In the genomic region with DNA sequence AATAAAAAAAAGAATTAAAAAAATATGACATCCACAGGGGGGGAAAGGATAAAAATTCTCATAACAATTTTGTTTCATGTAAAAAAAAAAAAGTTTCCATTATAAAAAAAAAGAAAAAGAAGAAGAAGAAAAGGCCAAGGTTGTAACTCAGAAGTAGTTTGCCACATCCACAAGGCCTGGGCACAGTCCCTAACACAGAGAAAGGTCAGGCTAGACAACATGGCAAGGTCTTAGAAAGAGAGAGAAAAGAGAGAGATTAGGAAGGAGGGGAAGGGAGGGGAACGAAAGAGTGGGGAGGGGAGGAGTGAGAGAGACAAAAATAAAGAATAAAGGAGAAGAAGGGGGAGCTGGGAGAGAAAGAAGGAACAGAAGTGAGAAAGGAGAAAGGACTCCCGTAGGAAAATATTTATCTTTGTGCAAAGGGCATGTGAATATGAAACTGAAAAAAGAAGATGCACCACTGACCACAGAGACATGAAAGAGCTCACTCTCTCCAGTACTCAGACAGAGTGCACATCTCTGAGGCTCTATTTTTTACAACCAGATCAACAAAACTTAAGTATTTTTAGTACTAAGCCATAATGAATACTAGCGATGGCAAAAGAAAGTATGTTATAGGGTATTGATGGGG, we compare ENCODE assay signal across 26 mouse cellular contexts. TPM values are rescaled to one million over a fixed set of nuclear protein-coding genes. Genes with fewer than 3 reads are reported as not detected.
"Had no signal": no experiment of that assay in that cellular context is flagged by ENCODE, and none has a peak within 500 bp of the region (broad histone marks: within the 10 kb centered on the region; RNA-seq: fewer than 3 reads in every experiment).

No protein-coding gene starts in this region.

- DNase-seq: gastrocnemius, postnatal 14 days; gastrocnemius, postnatal 36 days; heart, adult 18-20 months; heart, postnatal 14 days; heart, postnatal 36 days; kidney, adult 11 months; kidney, adult 2 months; kidney, adult 9 months; kidney, postnatal 14 days; kidney, postnatal 36 days; layer of hippocampus, adult 9-11 months; layer of hippocampus, postnatal 36 days; left cerebral cortex, postnatal 4 days had no signal

RNA-seq across cellular contexts. Expression of a gene that starts 12.6 kb away (rescaled TPM):
- total RNA-seq: gastrocnemius, adult 18-20 months; gastrocnemius, adult 8-10 months; gastrocnemius, postnatal 14 days; gastrocnemius, postnatal 36 days; heart, adult 18-20 months; heart, adult 8-10 months; heart, postnatal 14 days; heart, postnatal 36 days; hematopoietic stem cell, adult 5-6 weeks; hindbrain, postnatal 0 days; layer of hippocampus, adult 18-20 months; layer of hippocampus, adult 8-10 months; layer of hippocampus, postnatal 14 days; layer of hippocampus, postnatal 36 days; left cerebral cortex, adult 18-20 months; left cerebral cortex, adult 8-10 months; left cerebral cortex, postnatal 10 days; left cerebral cortex, postnatal 25 days; left cerebral cortex, postnatal 4 days; liver, adult 2 months had no signal
